Mouse (Mus musculus): Measurements from ENCODE around the gene Clec2g.
"Not testable (repeated sequence)": the region's sequence is repeated elsewhere in the genome, so short reads cannot be mapped to it uniquely, and the experiment has no call there.

The Clec2g gene

DNA sequence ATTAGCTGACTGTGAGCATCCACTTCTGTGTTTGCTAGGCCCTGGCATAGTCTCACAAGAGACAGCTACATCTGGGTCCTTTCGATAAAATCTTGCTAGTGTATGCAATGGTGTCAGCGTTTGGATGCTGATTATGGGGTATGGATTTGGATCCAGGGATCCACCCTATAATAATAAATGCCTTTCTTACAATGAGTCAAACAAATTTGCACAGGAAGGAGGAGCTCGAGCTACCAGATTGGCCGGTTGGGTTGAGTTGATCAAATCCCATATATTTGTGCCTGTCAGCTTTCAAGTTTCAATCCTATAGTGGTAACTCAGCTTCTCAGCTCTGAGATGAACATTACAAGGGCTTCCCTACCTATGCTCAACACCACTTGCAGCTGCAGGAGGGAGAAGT, at the start of gene Clec2g:
TSS of gene Clec2g (plus strand) at position 301 of the 400 bp plus-strand sequence.
- not testable (repeated sequence) for DNase-seq (ENCODE audit: low read depth, low spot score)

DNA sequence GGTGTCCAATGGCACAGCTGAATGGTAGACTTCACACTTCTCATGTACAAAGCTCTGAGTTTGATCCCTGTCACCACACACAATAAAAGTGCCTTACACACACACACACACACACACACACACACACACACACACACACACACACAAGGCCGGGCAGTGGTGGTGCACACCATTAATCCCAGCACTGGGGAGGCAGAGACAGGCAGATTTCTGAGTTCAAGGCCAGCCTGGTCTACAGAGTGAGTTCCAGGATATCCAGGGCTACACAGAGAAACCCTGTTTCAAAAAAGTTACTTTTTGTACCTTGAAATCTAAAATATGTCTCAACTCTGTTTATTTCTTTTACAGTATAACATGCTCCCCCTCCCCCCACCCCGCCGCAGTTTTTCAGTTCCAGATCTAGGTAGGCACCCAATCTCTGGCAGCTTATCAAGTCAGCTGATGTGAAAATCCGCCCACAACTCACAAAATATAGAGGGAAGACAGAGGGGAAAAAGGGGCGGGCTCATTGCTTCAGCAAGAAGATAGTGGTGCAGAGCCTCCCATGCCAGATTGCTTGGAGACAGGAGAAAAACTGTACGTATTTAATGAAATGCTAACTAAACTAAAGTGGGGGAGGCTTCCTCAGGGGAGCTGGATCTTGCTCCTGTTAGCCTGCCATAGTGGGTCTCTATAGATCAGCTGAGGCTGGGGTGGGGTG, 46.9 kb upstream of the Clec2g start, which contains the start of gene Clec2i:
TSS of gene Clec2i (plus strand) at position 498 of the 700 bp plus-strand sequence.
- not testable (repeated sequence) for DNase-seq (ENCODE audit: low read depth, low spot score)

DNA sequence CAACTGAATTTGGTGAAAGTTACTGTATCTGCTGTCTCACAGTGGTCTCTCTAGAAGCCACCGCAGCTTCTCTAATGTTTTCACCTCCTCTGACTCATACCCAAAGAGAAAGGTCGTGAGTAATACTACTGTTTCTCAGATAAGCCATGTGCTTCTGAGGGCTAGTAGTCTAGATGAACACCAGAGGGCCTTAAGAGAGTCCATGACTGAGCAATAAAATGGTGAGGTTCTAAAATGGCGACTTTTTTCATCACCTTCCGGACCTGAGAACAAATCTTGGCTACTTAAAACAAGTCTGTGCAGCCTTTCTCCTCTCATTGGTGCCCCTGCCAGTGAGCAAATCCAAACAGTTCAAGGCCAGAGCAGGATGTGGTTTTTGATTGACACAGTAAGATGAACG, 45.3 kb upstream of the Clec2g start:
- peak; percentile 5 for DNase-seq (ENCODE audit: low read depth, low spot score)

DNA sequence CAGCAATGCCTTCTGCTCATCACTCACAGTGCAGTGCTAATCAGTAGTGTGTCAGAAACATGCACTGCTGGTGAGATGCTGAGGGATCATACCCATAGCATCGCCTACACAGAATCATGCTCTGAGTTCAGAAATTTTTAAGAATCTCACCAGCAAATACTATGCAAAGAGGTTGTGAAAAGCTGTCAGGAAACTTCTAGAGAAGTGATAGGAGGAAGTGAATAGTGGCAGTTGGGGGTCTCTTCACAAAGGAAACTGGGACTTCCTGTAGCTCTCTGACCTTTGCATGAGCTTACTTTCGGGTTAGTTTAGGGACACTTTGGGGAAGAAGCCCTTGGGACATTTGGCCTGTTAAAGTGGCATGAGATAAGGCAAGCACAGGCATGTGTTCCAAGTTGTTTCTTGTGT, 43.2 kb upstream of the Clec2g start, which contains the start of gene BC035044:
TSS of gene BC035044 (minus strand) at position 179 of the 408 bp plus-strand sequence.
- DNase-seq (ENCODE audit: low read depth, low spot score), result peak; percentile 8

DNA sequence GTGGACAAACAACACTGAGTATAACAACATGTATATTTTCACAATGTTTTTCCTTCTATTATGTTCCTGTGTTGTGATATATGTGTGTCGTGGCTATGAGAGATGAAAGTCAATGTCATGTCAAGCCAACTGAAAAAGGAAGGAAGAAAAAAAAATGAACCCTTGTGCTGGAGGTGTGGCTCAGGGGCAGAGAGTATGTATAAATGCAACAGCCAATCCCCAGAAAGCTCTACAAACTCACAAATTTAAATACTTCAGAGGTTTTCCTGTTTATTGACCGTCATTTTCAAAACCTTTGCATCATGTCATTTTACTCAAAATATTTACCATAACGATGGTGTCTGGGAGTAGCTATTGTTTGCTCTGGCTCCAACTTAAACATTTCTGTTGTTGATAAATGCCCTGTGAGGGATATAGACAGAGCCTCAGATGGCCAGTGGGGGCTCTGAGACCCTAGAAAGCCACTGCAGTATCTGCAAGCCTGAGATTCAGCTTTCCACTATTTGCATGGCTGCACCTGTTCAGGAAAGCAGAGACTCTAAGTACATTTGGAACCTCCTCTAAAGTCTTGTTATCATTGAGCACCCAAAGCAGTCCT, 38.7 kb upstream of the Clec2g start:
- no peak for DNase-seq (ENCODE audit: low read depth, low spot score)

DNA sequence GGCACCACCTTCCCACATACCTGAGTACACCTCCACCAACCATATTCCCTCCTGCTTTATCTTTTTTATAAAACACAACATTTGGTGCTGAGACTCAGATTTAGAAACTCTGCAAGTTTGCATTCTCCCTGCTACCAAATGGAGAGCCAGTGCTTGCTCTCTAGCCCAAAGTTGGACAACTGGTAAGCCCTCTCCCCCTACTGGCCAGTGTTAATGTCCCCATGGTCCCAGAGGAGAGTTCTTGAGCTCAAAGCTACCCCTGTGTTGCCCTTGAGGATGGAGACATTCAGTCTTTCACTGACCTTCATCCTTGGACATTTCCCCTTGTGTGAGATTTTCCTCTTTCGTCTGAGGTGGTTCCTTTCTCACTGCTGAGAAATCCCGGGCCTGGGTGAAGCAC, 34.1 kb upstream of the Clec2g start:
- DNase-seq (ENCODE audit: low read depth, low spot score), result no peak

DNA sequence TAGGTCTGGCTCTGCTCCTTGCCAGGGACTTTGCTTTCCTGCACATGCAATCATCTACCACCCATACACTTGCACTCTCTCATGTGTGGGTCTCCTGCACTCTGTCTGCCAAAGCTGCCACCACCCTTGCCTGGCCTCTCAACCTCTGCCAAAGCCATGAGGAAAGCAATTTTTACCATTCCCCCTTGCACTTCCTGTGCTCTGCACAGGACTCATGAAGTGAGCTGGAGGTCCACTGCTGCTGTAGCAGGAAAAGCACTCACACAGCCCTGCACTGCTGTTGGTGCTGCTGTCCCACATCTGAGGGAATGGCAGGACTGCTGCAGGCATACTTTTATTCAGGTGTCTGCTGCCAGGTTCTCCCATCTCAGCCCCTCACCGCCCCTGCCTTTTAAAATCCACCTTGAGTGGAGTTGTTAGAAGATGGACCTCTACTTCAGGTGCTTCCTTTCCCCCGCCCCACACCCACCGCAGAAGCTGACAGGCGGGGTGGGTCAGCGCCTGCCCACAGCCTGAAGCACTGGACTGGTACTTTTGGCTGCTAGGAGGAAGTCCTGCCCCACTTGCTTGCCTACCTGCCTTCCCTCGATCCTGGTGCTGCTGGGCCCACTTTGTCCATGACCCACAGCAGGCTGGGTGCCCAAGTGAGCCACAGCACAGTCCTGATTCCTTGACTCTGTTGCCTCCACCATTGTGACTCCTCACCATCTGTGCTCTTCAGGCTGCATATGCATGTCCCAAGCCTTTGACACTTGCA, 33.2 kb upstream of the Clec2g start:
- not testable (repeated sequence) for DNase-seq (ENCODE audit: low read depth, low spot score)

DNA sequence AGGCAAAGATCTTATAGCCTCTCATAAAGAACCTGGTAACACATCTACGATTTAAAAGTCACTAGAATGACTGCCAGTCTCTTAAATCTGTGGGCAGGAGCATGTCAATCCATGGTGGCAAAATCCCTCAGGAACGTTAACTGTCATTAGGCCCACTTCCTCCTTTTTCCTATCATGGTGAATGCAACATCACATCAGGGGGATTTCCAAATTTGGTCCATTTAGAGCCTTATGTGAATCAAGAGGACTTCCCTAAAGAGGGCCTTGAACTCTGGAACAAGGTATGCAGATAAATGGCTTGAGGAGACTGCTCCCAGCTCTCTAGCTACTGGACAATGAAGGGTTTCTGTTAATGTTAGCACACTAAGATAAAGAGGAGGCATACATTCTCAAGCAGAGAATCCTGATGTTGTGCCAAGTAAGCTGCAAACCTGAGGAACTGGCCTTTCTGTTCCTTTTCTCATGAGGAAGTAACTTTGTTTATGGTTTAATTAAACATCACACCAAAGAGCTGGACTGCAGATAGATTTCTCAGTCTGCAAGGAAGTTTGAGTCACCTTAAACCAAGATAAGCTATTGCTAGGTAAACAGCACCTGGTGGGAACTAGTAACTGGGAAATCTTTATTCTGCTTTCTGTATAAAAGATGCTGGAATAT, 20.5 kb upstream of the Clec2g start:
- no peak for DNase-seq (ENCODE audit: low read depth, low spot score)

DNA sequence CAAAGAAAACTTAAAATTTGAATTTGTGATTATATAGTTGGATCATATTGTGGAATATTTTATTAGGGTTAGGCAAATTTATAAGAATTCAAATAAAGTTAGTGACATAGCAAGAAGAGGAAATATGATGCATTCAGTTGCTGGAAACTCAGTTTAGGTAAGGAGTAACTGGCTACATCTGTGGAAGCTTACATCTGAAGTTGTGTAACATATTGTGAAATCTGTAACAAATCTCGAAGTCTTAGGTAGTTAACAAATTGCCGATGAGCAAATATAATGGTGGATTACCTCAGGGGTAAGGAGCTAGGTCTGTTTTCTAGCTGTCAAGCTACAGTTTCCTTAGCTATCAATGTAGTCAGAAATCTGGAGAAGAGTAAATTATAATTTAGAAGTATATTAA, 16.9 kb upstream of the Clec2g start:
- no peak for DNase-seq (ENCODE audit: low read depth, low spot score)

DNA sequence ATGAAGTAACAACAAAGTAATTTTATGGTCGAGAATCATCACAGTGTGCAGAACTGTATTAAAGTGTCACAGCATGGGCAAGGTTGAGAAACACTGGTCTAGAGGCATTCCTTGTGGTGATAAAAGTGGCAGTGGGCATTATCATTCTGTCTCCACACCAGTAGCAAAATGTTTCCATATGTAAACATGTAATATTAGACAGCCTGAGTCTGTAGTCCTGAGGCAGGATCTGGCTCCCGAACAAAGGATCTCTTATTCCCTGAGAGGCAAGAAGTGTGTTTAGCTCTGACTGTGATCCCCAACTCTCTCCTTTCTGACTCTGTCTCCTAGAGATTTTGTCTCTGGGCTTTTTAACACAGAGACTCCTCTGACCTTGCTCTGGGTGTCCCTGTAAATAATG, 1.1 kb upstream of the Clec2g start:
- no peak for DNase-seq (ENCODE audit: low read depth, low spot score)

DNA sequence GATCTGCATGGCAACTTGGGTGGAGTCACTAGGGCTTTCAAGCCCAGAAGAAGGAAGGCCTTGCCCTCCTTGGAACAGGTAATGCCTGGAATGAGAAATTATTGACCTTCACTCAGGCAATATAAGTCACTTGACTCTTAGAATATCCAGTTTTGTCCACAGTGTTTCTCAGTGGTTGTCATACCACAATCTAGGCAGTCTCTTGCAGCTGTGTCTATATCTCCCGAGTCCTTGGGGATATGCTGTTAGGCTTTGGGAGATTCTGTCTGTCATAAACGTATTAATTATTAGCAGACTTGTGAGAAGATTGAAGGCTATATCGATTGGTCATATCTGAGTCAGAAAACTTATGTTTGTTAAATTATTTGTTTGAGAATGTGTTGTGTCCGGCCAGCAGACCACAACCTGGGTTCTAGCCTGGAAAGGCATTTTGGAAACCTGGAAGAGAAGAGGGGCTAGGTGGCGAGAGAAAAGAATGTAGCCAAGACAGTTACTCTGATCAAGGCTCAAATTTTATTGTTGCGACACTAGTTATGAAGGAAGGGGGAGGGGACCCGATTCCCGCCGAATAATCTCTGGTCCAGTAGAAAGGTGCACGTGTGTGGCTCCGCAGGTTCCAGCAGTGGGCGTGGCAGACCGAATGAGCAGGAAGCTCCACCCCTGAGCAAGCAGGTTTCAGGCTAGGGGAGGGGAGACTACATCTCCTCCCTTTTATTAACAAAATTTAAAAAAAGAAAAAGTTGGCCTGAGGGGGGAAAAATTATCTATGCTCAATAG, 1.9 kb downstream of the Clec2g start:
- DNase-seq (ENCODE audit: low read depth, low spot score), result not testable (repeated sequence)

DNA sequence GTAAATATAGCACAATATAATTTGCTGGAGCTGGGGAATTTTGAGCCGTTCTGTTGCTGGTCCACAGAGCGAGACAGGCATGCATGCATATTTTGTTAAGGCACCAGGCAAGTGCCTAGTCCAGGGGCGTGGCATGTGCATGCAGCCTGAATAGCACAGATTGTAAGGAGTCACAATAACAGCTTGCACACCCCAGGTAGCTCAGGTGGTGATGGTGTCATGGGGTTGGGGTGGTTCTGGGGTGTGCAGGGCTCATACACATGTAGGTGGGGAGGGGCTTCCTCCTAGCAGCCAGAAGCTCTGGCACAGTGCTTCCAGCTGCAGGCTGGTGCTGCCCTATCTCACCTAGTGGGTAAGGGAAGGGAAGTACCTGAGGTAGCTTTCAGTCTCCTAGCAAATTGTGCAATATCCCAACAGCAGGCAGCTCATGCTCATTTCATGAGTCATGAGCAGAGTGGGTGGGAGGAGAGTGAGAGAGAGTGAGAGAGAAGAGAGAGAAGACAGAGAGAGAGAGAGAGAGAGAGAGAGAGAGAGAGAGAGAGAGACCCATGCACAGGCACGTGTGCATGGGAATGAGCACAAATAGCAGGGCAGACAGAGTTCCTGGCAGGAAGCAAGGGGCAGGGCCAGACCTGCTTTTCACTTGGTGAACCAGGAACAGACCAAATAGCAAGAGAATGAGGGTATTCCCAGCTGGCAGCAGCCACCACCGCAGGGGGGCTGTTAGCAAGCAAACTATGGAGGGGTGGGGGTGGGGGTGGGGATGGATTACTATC, 7.7 kb downstream of the Clec2g start:
- DNase-seq (ENCODE audit: low read depth, low spot score), result peak; percentile 62

DNA sequence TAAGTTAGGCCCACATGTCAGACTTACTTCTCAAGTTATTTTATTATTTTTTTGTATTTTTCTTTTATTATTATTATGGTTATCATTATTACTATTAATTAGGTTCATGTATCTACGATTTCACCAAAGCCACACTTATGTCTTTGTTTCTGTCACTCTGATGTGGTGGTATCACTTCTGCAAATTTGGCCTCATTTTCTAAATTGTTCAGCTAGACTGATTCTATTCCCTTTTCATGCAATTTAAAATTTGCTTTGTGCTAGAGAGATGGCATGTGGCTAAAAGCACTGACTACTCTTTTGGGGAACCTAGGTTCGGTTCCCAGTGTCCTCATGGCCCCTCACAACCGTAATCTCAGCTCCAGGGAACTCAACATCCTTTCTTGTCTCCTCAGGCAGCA, 11.4 kb downstream of the Clec2g start:
- no peak for DNase-seq (ENCODE audit: low read depth, low spot score)

DNA sequence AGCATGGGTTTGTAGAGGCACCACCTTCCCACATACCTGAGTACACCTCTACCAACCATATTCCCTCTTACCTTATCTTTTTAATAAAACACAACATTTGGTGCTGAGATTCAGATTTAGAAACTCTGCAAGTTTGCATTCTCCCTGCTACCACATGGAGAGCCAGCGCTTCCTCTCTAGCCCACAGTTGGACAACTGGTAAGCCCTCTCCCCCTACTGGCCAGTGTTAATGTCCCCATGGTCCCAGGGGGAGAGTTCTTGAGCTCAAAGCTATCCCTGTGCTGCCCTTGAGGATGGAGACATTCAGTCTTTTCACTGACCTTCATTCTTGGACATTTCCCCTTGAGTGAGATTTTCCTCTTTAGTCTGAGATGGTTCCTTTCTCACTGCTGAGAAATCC, 26.9 kb downstream of the Clec2g start:
- no peak for DNase-seq (ENCODE audit: low read depth, low spot score)

DNA sequence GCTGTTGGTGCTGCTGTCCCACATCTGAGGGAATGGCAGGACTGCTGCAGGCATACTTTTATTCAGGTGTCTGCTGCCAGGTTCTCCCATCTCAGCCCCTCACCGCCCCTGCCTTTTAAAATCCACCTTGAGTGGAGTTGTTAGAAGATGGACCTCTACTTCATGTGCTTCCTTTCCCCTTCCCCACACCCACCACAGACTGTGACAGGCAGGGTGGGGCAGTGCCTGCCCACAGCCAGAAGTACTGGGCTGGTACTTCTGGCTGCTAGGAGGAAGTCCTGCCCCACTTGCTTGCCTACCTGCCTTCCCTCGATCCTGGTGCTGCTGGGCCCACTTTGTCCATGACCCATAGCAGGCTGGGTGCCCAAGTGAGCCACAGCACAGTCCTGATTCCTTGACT, 27.9 kb downstream of the Clec2g start:
- DNase-seq (ENCODE audit: low read depth, low spot score), result not testable (repeated sequence)

DNA sequence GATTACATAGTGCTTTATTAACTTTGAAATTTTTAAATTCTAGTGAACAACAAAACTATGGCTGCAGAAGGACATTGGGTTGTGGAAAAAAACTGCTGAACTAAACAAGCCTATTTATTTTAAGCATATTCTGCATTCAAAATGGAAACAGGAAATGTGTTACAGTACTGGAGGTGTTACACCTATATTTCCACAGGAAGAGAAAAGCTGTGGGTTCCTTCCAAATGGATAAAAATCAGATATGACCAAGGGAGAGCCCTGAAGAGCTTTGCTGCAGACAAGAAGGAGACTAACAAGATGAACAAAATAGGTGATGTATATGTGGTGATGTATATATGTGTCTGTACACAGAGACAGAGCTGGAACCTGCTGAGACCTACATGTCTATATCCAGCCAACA, 30.3 kb downstream of the Clec2g start:
- DNase-seq (ENCODE audit: low read depth, low spot score), result no peak

DNA sequence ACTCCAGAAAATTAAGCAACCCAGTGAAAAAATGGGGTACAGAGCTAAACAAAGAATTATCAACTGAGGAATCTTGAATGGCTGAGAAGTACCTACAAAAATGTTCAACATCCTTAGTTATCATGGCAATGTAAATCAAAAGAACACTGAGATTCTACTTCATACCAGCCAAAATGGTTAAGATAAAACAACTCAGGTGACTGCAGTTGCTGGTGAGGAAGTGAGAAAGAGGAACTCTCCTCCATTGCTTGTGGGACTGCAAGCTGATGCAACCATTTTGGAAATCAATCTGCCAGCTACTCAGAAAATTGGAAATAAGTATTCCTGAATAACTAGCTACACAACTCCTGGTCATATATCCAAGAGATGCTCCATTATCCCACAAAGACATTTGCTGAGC, 34.3 kb downstream of the Clec2g start:
- DNase-seq (ENCODE audit: low read depth, low spot score), result no peak

DNA sequence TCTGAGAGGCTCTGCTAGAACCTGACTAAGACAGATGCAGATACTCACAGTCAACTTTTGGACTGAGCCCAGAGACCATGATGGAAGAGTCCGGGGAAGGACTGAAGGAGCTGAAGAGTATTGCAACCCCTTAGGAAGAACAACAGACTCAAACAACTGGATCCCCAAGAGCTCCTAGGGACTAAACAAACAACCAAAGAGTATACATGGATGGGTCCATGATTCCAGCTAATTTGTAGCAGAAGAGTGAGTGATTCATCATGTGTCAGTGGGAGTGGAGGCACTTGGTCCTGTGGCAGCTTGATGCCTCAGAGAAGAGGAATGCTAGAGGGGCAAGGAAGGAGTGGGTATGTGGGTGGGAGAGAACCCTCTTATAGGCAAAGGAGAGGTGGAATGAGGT, 35.6 kb downstream of the Clec2g start:
- no peak for DNase-seq (ENCODE audit: low read depth, low spot score)

DNA sequence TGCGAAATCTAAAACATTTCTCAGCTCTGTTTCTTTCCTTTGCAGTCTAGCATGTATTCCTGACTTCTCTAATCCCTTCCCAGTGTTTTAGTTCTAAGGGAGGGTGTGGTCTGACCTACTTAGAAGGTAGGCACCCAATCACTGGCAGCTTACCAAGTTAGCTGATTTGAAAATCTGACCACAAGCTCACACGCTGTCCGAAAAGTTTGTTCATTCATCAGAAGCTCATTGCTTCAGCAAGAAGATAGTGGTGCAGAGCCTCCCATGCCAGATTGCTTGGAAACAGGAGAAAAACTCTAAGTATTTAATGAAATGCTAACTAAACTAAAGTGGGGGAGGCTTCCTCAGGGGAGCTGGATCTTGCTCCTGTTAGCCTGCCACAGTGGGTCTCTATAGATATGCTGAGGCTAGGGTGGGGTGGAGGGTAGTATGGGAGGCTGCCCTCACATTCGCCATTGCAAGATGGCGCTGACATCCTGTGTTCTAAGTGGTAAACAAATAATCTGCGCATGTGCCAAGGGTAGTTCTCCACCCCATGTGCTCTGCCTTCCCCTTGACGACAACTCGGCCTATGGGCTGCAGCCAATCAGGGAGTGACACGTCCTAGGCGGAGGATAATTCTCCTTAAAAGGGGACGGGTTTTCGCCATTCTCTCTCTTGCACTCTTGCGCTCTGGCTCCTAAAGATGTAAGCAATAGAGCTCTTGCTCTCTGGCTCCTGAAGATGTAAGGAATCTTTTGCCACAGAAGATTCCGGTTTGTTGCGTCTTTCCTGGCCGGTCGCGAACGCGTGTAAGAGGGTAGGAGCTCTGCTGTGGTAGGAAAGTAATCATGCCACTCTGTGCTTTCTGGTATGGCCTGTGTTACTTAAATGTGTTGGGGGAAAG, 36.6 kb downstream of the Clec2g start:
- DNase-seq (ENCODE audit: low read depth, low spot score), result peak; percentile 2
